Mouse (Mus musculus) heart, embryonic 14.5 days (tissue): ENCODE measurements around the gene Slc31a1. TPM values are rescaled to one million over a fixed set of nuclear protein-coding genes. Genes with fewer than 3 reads are reported as not detected.
A peak's percentile ranks its signal among the peaks of the same experiment; 100 is the strongest.

Experiments used
- ATAC-seq: fragments of 200-750 bp; cut with Nextera tagmentation; 2 replicates; pipeline ENCODE4 v1.8.0; 2017; ENCODE audit warnings: low read depth, moderate TSS enrichment; ENCODE audit not compliant: insufficient number of reproducible peaks, insufficient read depth, low FRiP score
- H3K27ac ChIP-seq, 2 experiments: fragments of 200-500 bp in 1 of 2; fragments of 300-500 bp in 1 of 2; sonication (generic) in 1 of 2; replicated peaks in 1 of 2; 2 replicates each; pipeline ENCODE4 v1.5.1; 2012 to 2014; ENCODE audit warnings: low read depth in 2 of 2, low read length in 2 of 2, control low read depth in 1 of 2, mild to moderate bottlenecking in 1 of 2, mixed read lengths in 1 of 2; ENCODE audit not compliant: control insufficient read depth in 1 of 2, insufficient read depth in 1 of 2
- H3K27me3 ChIP-seq: fragments of 300-500 bp; sonication (generic); 2 replicates; pipeline ENCODE4 v1.6.1; 2014; ENCODE audit warnings: mild to moderate bottlenecking, low read length, control low read depth; ENCODE audit not compliant: control insufficient read depth, insufficient read depth
- H3K36me3 ChIP-seq: fragments of 300-500 bp; sonication (generic); 2 replicates; pipeline ENCODE4 v1.6.1; 2014; ENCODE audit warnings: mild to moderate bottlenecking, control low read depth, low read length, mixed read lengths; ENCODE audit not compliant: control insufficient read depth, insufficient read depth
- H3K4me1 ChIP-seq, 2 experiments: fragments of 200-500 bp in 1 of 2; fragments of 300-500 bp in 1 of 2; sonication (generic) in 1 of 2; 2 replicates each; pipeline ENCODE4 v1.6.1; 2012 to 2014; ENCODE audit warnings: low read length in 2 of 2, control low read depth in 1 of 2, mixed read lengths in 1 of 2; ENCODE audit not compliant: control insufficient read depth in 2 of 2, insufficient read depth in 2 of 2
- H3K4me2 ChIP-seq: fragments of 300-500 bp; sonication (generic); 2 replicates; pipeline ENCODE4 v1.6.1; 2014; ENCODE audit warnings: mild to moderate bottlenecking, low read length
- H3K4me3 ChIP-seq, 2 experiments: fragments of 200-500 bp in 1 of 2; fragments of 300-500 bp in 1 of 2; sonication (generic) in 1 of 2; 2 replicates each; pipeline ENCODE4 v1.5.1; 2012 to 2014; ENCODE audit warnings: low read length in 2 of 2, mild to moderate bottlenecking in 2 of 2, control low read depth in 1 of 2, low read depth in 1 of 2, moderate library complexity in 1 of 2; ENCODE audit not compliant: control insufficient read depth in 1 of 2, insufficient read depth in 1 of 2
- H3K9ac ChIP-seq: fragments of 300-500 bp; sonication (generic); 2 replicates; pipeline ENCODE4 v1.6.1; 2014; ENCODE audit warnings: mild to moderate bottlenecking, low read length
- H3K9me3 ChIP-seq: fragments of 300-500 bp; sonication (generic); 2 replicates; pipeline ENCODE4 v1.6.1; 2016; ENCODE audit warnings: low read length, control low read depth; ENCODE audit not compliant: control insufficient read depth
- WGBS: fragments of 180-500 bp; shearing (Covaris S2); extraction: QIAGEN DNeasy Blood & Tissue Kit; methylation state at CpG from one replicate; pipeline ENCODE4 v1.1.7; 2014; 5-methylcytosine and 5-hydroxymethylcytosine counted together
- polyA plus RNA-seq: library from polyadenylated mRNA; unstranded; fragments of >200 nt; fragmentation: Nextera tagmentation; extraction: Ambion mirVana; gene quantifications from 2 replicates; pipeline ENCODE4 v1.2.1, GENCODE M21; 2014

The Slc31a1 gene
- polyA plus RNA-seq, 1 experiment from 2014 or later, result 38.1 TPM

- H3K9ac ChIP-seq, result peak overlapping the region; percentile 2
- ATAC-seq, result no peak
- peak overlapping the region; percentile 36 to 69; a peak in 3 of 4 replicates for H3K27ac ChIP-seq
- peaks cover 11 to 40% of the 10 kb centered on the region in 2 experiments for H3K4me1 ChIP-seq
- peak overlapping the region; percentile 37 for H3K4me2 ChIP-seq
- H3K9me3 ChIP-seq, result no peaks in the 10 kb centered on the region
- WGBS, result 29% methylated on average over 4 of the region's 4 CpGs
- H3K36me3 ChIP-seq, result no peaks in the 10 kb centered on the region
- H3K27me3 ChIP-seq, result no peaks in the 10 kb centered on the region
- no peak overlapping the region for H3K4me3 ChIP-seq
These were observed 13.8 kb downstream of the Slc31a1 start for GRCm38 (mm10) chr4:62374342-62374741.

DNA sequence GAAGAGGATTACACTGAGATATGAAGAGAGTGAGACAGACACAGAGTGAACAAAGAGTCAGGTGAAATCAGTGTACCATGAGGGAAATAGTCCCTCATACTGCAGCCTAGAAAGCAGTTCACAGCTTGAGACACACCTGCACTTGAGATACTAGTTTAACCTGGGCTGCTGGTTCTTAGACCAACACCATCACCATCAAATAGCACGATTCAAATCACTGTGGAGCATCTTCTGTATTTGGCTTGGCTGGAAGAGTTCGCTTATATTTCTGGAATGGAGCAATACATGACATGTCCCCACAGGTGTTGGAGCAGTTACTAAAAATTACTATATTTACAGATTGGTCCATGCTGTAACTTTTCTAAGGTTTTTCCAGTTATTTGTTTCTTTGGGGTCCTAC is 15.6 kb downstream of the Slc31a1 start:
- no peak overlapping the region for H3K4me3 ChIP-seq
- no peak overlapping the region for H3K9ac ChIP-seq
- no peak overlapping the region for H3K27ac ChIP-seq
- no peaks in the 10 kb centered on the region for H3K36me3 ChIP-seq
- ATAC-seq, result no peak
- H3K4me2 ChIP-seq, result no peak overlapping the region
- no peaks in the 10 kb centered on the region for H3K27me3 ChIP-seq
- H3K9me3 ChIP-seq, result no peaks in the 10 kb centered on the region
- WGBS, result 87% methylated on average over 2 of the region's 2 CpGs
- peaks cover 8 to 31% of the 10 kb centered on the region in 2 experiments for H3K4me1 ChIP-seq

- Histone ChIP-seq H3K36me3 (peaks cover 3% of the 10 kb centered on the region; the same call in 1 of the 2 replicates), H3K9ac (no peak overlapping the region), H3K27ac (no peak overlapping the region), H3K4me3 (no peak overlapping the region), H3K4me2 (no peak overlapping the region), H3K9me3 (no peaks in the 10 kb centered on the region), H3K27me3 (no peaks in the 10 kb centered on the region), H3K4me1 (peaks cover 2 to 5% of the 10 kb centered on the region in 2 experiments; a peak in 3 of 4 replicates)
- 76% methylated on average over 9 of the region's 9 CpGs for WGBS
- no peak for ATAC-seq
These were observed 19.3 kb downstream of the Slc31a1 start for GRCm38 (mm10) chr4:62379724-62380381.

DNA sequence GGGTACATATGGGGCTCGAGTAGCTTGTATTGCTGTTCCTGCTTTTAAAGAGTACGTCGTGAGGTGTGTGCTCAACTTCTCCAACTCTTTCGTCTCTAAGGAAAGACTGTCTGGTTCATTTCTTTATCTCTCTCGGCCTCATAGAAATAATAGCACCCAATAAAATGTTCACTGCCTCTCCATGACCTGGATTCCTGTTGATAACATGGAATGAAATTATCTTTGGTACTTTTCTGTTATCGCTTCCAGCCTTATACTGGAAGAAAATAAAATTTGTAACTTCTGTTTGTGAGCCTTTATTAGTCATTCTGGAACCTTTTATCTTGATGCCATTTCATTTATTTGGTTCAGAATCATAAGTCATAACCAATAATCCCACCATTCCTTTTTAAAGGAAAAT is 22.7 kb downstream of the Slc31a1 start:
- WGBS, result 88% methylated on average over 6 of the region's 6 CpGs
- ATAC-seq, result no peak
- Histone ChIP-seq H3K9ac (no peak overlapping the region), H3K36me3 (peaks cover 26% of the 10 kb centered on the region), H3K27me3 (no peaks in the 10 kb centered on the region), H3K27ac (no peak overlapping the region), H3K4me1 (peaks cover 2 to 3% of the 10 kb centered on the region in 2 experiments; a peak in 1 of 4 replicates), H3K4me3 (no peak overlapping the region), H3K4me2 (no peak overlapping the region), H3K9me3 (no peaks in the 10 kb centered on the region)

DNA sequence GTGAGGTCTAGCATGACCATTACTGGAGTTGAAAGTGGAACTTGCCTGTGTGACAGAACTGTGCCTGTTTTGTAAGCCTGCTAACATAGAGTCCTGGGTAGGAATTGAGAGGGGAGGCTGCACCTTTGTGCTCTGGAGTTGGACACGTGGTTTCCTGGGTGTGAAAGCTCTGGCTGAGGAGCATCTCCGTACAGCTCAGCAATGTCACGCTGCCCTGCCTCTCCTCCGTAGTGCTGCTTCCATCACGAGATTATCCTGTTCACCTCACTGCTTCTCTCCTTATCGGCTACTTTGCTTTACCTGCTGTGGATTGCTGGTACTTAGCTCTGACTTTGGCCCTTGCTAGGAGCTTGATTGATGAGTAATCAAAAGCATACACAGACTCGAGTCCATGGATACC is 23.2 kb downstream of the Slc31a1 start:
- Histone ChIP-seq H3K27me3 (no peaks in the 10 kb centered on the region), H3K36me3 (peaks cover 32% of the 10 kb centered on the region), H3K4me1 (0 out of 4 replicates have a peak, but pooled peaks cover 0 to under 1% of the 10 kb centered on the region in 2 experiments), H3K27ac (no peak overlapping the region), H3K9me3 (no peaks in the 10 kb centered on the region), H3K4me3 (no peak overlapping the region), H3K4me2 (no peak overlapping the region), H3K9ac (no peak overlapping the region)
- WGBS, result 84% methylated on average over 7 of the region's 7 CpGs
- ATAC-seq, result no peak

DNA sequence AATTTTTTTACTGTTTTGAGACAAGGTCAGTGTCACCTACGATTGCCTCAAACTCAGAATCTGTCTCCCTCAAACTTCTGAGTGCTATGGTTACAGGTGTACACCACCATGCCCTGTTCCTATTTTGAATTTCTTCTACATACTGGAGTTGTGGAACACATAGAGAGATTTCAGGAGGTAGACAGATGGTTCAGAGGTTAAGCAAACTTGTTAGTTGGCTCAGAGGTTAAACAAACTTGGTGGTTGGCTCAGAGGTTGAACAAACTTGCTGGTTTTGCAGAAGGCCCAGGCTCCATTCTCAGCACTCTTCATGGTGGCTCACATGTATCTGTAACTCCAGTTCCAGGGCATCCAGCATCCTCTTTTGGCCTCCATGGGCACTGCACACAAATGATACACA is 23.6 kb downstream of the Slc31a1 start:
- no peak for ATAC-seq
- H3K27ac ChIP-seq, result no peak overlapping the region
- peaks cover 36% of the 10 kb centered on the region for H3K36me3 ChIP-seq
- H3K9ac ChIP-seq, result no peak overlapping the region
- no peak overlapping the region for H3K4me2 ChIP-seq
- H3K4me1 ChIP-seq, result no peaks in the 10 kb centered on the region
- H3K27me3 ChIP-seq, result no peaks in the 10 kb centered on the region
- H3K9me3 ChIP-seq, result no peaks in the 10 kb centered on the region
- H3K4me3 ChIP-seq, result no peak overlapping the region
- 86% methylated on average over 1 of the region's 1 CpGs for WGBS

DNA sequence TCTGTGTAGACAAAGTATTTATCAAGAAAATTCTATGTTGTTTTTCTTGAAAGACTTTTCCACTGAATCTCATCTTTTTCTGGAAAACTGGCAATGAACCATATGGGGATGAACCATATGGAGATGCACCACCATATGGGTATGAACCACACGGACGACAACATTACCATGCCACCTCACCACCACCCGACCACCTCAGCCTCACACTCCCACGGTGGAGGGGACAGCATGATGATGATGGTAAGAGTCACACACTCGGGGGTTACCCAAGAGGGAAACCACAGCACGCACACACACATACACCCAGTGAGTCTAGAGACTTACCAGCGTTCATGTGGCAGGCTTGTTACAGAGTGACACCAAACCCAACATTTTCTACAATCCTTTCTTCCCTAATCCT is 24.9 kb downstream of the Slc31a1 start:
- Histone ChIP-seq H3K9me3 (no peaks in the 10 kb centered on the region), H3K4me3 (no peak overlapping the region), H3K9ac (no peak overlapping the region), H3K4me2 (no peak overlapping the region), H3K4me1 (no peaks in the 10 kb centered on the region), H3K27me3 (no peaks in the 10 kb centered on the region), H3K27ac (no peak overlapping the region), H3K36me3 (peaks cover 49% of the 10 kb centered on the region)
- WGBS, result 89% methylated on average over 7 of the region's 7 CpGs
- no peak for ATAC-seq
